8 mouse cellular contexts compared by ENCODE assay signal in genomic region chr13:78196236-78196796, GRCm38 (mm10). TPM values are rescaled to one million over a fixed set of nuclear protein-coding genes. Genes with fewer than 3 reads are reported as not detected.
A peak's percentile ranks its signal among the peaks of the same experiment; 100 is the strongest.
DNase-seq lines count a peak whose midpoint lies in the region; ATAC-seq and TF ChIP-seq lines count a peak whose summit lies in the region.
"Had no signal": no experiment of that assay in that cellular context is flagged by ENCODE, and none has a peak within 500 bp of the region (broad histone marks: within the 10 kb centered on the region; RNA-seq: fewer than 3 reads in every experiment).

No protein-coding gene starts in this region.

- peak overlapping the region; percentile 27; the same call in 1 of the 2 replicates for H3K9ac ChIP-seq in embryonic facial prominence, embryonic 13.5 days
- H3K9ac ChIP-seq in hindbrain, embryonic 11.5 days (ENCODE audit: low read depth, low read length), result peak overlapping the region; percentile 99
- peak overlapping the region; percentile 94 for H3K9ac ChIP-seq in neural tube, embryonic 14.5 days (replicated peaks; ENCODE audit: low read depth, low read length)

- intact Hi-C loops in left cerebral cortex, adult 2 months (cut with DNase I), result no loop called here

- H3K9me3 ChIP-seq in embryonic facial prominence, embryonic 13.5 days, result no peaks in the 10 kb centered on the region
- no peaks in the 10 kb centered on the region for H3K9me3 ChIP-seq in hindbrain, embryonic 11.5 days (ENCODE audit: control insufficient read depth, low read length)
- H3K9me3 ChIP-seq in neural tube, embryonic 14.5 days (ENCODE audit: control insufficient read depth, low read length), result no peaks in the 10 kb centered on the region

- peaks cover 86% of the 10 kb centered on the region for H3K27me3 ChIP-seq in embryonic facial prominence, embryonic 13.5 days
- no peaks in the 10 kb centered on the region for H3K27me3 ChIP-seq in hindbrain, embryonic 11.5 days (ENCODE audit: control insufficient read depth, insufficient read depth, low read length)
- no peaks in the 10 kb centered on the region for H3K27me3 ChIP-seq in neural tube, embryonic 14.5 days (ENCODE audit: control insufficient read depth, insufficient read depth, low read length)

- H3K4me3 ChIP-seq in left cerebral cortex, adult 2 months, result peak overlapping the region; percentile 83
- peak overlapping the region; percentile 47 for H3K4me3 ChIP-seq in embryonic facial prominence, embryonic 13.5 days
- H3K4me3 ChIP-seq in hindbrain, embryonic 11.5 days (ENCODE audit: low read depth, low read length), result peak overlapping the region; percentile 98
- H3K4me3 ChIP-seq in neural tube, embryonic 14.5 days (ENCODE audit: low read depth, low read length), result peak overlapping the region; percentile 91

- DNase-seq in left cerebral cortex, adult 2 months (ENCODE audit: extremely low spot score in 1 of 2, low spot score in 2 of 2), result no peak
- DNase-seq in left cerebral cortex, adult 11 months (ENCODE audit: low spot score), result no peak
- peak; percentile 46 for DNase-seq in hindbrain, embryonic 11.5 days (ENCODE audit: low spot score)
- DNase-seq in urinary bladder, postnatal 25 days (ENCODE audit: low spot score), result no peak
- DNase-seq in gastrocnemius, adult 18-20 months (ENCODE audit: low spot score), result no peak

- H3K36me3 ChIP-seq in embryonic facial prominence, embryonic 13.5 days, result no peaks in the 10 kb centered on the region
- 0 out of 2 replicates have a peak, but pooled peaks cover 2% of the 10 kb centered on the region for H3K36me3 ChIP-seq in hindbrain, embryonic 11.5 days (ENCODE audit: control insufficient read depth, insufficient read depth, low read length)
- H3K36me3 ChIP-seq in neural tube, embryonic 14.5 days (ENCODE audit: control insufficient read depth, insufficient read depth, low read length), result peaks cover 3% of the 10 kb centered on the region

- no peak for TF ChIP-seq CTCF in left cerebral cortex, adult 2 months (IDR thresholded peaks at IDR 0.05)

- peaks cover 17% of the 10 kb centered on the region for H3K4me1 ChIP-seq in embryonic facial prominence, embryonic 13.5 days
- H3K4me1 ChIP-seq in hindbrain, embryonic 11.5 days (replicated peaks; ENCODE audit: control insufficient read depth, insufficient read depth, low read length), result peaks cover 4% of the 10 kb centered on the region; the same call in 1 of the 2 replicates
- H3K4me1 ChIP-seq in neural tube, embryonic 14.5 days (ENCODE audit: control insufficient read depth, insufficient read depth, low read length), result peaks cover 11% of the 10 kb centered on the region

- 21% methylated on average over 7 of the region's 7 CpGs for WGBS in embryonic facial prominence, embryonic 13.5 days
- 3% methylated on average over 7 of the region's 7 CpGs for whole genome bisulfite sequencing in hindbrain, embryonic 11.5 days
- 11% methylated on average over 7 of the region's 7 CpGs for WGBS in neural tube, embryonic 14.5 days

- H3K4me2 ChIP-seq in embryonic facial prominence, embryonic 13.5 days, result peak overlapping the region; percentile 88
- H3K4me2 ChIP-seq in hindbrain, embryonic 11.5 days (replicated peaks; ENCODE audit: low read depth, low read length), result peak overlapping the region; percentile 94
- peak overlapping the region; percentile 90 for H3K4me2 ChIP-seq in neural tube, embryonic 14.5 days (ENCODE audit: low read depth, low read length)

- H3K27ac ChIP-seq in left cerebral cortex, adult 2 months, result peak overlapping the region; percentile 97
- H3K27ac ChIP-seq in embryonic facial prominence, embryonic 13.5 days, result peak overlapping the region; percentile 45; the same call in 1 of the 2 replicates
- peak overlapping the region; percentile 100 for H3K27ac ChIP-seq in hindbrain, embryonic 11.5 days (ENCODE audit: low read depth, low read length)
- H3K27ac ChIP-seq in neural tube, embryonic 14.5 days (ENCODE audit: low read depth, low read length), result peak overlapping the region; percentile 88; the same call in 1 of the 2 replicates
- H3K27ac ChIP-seq: macrophage had no signal

- ATAC-seq in embryonic facial prominence, embryonic 13.5 days (ENCODE audit: insufficient number of reproducible peaks, insufficient read depth, low FRiP score, low TSS enrichment, low read depth), result no peak
- ATAC-seq in hindbrain, embryonic 11.5 days (ENCODE audit: low FRiP score), result no peak
- no peak for ATAC-seq in neural tube, embryonic 14.5 days (ENCODE audit: low read depth)

RNA-seq across cellular contexts. Expression of gene Nr2f1, which starts 3.2 kb away (rescaled TPM):
- 100 to 1,000 TPM; 118 to 125 TPM for total RNA-seq in left cerebral cortex, adult 2 months (2021)
- 14.1 and 15.8 TPM in 2 replicates for polyA plus RNA-seq in embryonic facial prominence, embryonic 13.5 days (2015; fragmentation: Nextera tagmentation; extraction: Ambion mirVana)
- polyA plus RNA-seq in hindbrain, embryonic 11.5 days (2014; fragmentation: Nextera tagmentation; extraction: Ambion mirVana), result 82.8 and 97.2 TPM in 2 replicates
- 48.6 and 50.3 TPM in 2 replicates for polyA plus RNA-seq in neural tube, embryonic 14.5 days (2014; fragmentation: Nextera tagmentation; extraction: Ambion mirVana)
- under 1 TPM; 0.64 to 0.83 TPM for total RNA-seq in gastrocnemius, adult 18-20 months (2021)
- polyA plus RNA-seq: macrophage had no signal

Comparison
In these comparisons a context has a peak if more than half of its experiments do, and no peak if none do; other contexts are left out.
1. H3K27ac ChIP-seq: peak in every context shown above with its lines; median percentile 100 in hindbrain, embryonic 11.5 days; 97 in left cerebral cortex, adult 2 months; 88 in neural tube, embryonic 14.5 days; 45 in embryonic facial prominence, embryonic 13.5 days.
2. H3K4me3 ChIP-seq: peak in every context shown above with its lines; median percentile 98 in hindbrain, embryonic 11.5 days; 91 in neural tube, embryonic 14.5 days; 83 in left cerebral cortex, adult 2 months; 47 in embryonic facial prominence, embryonic 13.5 days.
3. H3K9ac ChIP-seq: peak in every context shown above with its lines; median percentile 99 in hindbrain, embryonic 11.5 days; 94 in neural tube, embryonic 14.5 days; 27 in embryonic facial prominence, embryonic 13.5 days.